Mouse (Mus musculus) heart, embryonic 15.5 days (tissue): Measurements from ENCODE around the gene Tas2r134. TPM values are rescaled to one million over a fixed set of nuclear protein-coding genes. Genes with fewer than 3 reads are reported as not detected.

Experiments
- ATAC-seq: fragments of 200-750 bp; cut with Nextera tagmentation; replicated peaks from 2 replicates; pipeline ENCODE4 v1.8.0; 2017; ENCODE audit warnings: low read depth, moderate TSS enrichment; ENCODE audit not compliant: insufficient number of reproducible peaks, insufficient read depth, low FRiP score
- H3K27ac ChIP-seq: fragments of 300-500 bp; sonication (generic); 2 replicates; pipeline ENCODE4 v1.5.1; 2015; ENCODE audit warnings: mild to moderate bottlenecking, inconsistent platforms
- H3K27me3 ChIP-seq: fragments of 300-500 bp; sonication (generic); 2 replicates; pipeline ENCODE4 v1.6.1; 2015; ENCODE audit warnings: inconsistent platforms
- H3K36me3 ChIP-seq: fragments of 300-500 bp; sonication (generic); 2 replicates; pipeline ENCODE4 v1.6.1; 2015; ENCODE audit warnings: mild to moderate bottlenecking, inconsistent platforms
- H3K4me1 ChIP-seq: fragments of 300-500 bp; sonication (generic); replicated peaks from 2 replicates; pipeline ENCODE4 v1.6.1; 2015; ENCODE audit warnings: inconsistent platforms
- H3K4me2 ChIP-seq: fragments of 300-500 bp; sonication (generic); 2 replicates; pipeline ENCODE4 v1.6.1; 2015; ENCODE audit warnings: inconsistent platforms, mild to moderate bottlenecking, moderate library complexity
- H3K4me3 ChIP-seq: fragments of 300-500 bp; sonication (generic); 2 replicates; pipeline ENCODE4 v1.5.1; 2015; ENCODE audit warnings: mild to moderate bottlenecking, inconsistent platforms
- H3K9ac ChIP-seq: fragments of 300-500 bp; sonication (generic); 2 replicates; pipeline ENCODE4 v1.6.1; 2015; ENCODE audit warnings: mild to moderate bottlenecking, inconsistent platforms
- H3K9me3 ChIP-seq: fragments of 300-500 bp; sonication (generic); replicated peaks from 2 replicates; pipeline ENCODE4 v1.6.1; 2016; ENCODE audit warnings: inconsistent platforms
- WGBS: fragments of 180-500 bp; shearing (Covaris S2); methylation state at CpG from one replicate; pipeline ENCODE4 v1.1.7; 2015; ENCODE audit warnings: mixed read lengths; 5-methylcytosine and 5-hydroxymethylcytosine counted together
- polyA plus RNA-seq: library from polyadenylated mRNA; unstranded; fragments of >200 nt; fragmentation: Nextera tagmentation; extraction: Ambion mirVana; gene quantifications from 2 replicates; pipeline ENCODE4 v1.2.1, GENCODE M21; 2015

The Tas2r134 gene
- polyA plus RNA-seq, 1 experiment from 2014 or later, result not detected

DNA sequence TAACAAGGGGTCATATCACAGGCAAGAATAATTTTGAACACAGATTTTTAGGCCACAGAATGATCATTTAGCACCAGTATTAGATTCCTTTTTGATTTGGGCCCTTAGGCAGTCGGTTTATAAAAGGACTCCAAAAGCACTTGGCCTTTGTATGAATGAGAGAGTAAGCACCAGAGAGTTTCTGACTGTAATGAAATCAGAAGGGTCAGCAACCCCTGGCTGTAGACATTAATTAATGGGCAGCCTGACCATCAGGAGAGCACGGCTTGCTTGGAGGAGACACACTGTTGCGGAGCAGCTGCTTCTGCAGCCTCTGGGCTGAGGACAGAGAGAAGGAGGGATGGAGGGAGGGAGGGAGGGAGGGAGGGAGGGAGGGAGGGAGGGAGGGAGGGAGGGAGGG is 30.4 kb downstream of the Tas2r134 start:
- Histone ChIP-seq H3K4me3 (no peak overlapping the region), H3K4me1 (no peaks in the 10 kb centered on the region), H3K36me3 (no peaks in the 10 kb centered on the region), H3K4me2 (no peak overlapping the region), H3K9ac (no peak overlapping the region), H3K27ac (no peak overlapping the region), H3K9me3 (no peaks in the 10 kb centered on the region), H3K27me3 (no peaks in the 10 kb centered on the region)
- WGBS, result 74% methylated on average over 3 of the region's 3 CpGs
- no peak for ATAC-seq

DNA sequence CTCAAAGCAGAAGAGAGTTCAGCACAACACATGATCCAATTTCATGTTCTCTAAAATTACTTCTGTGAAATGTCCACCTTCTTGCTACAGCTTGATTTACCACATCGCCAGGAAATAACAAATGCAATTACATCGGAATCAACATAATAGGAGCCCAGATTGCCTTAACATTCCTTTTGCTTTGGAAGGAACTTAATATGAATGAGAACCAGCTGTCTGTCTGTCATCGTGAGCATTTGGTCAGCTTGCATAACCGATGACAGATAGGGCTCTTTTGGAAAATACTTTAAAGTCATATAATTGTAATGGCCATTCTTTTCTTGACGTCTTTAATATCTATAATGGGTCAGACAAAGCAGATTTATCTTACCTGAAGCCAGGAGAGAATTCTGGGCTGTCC is 31.0 kb downstream of the Tas2r134 start:
- WGBS, result 56% methylated on average over 5 of the region's 5 CpGs
- no peak overlapping the region for H3K4me2 ChIP-seq
- H3K4me1 ChIP-seq, result no peaks in the 10 kb centered on the region
- ATAC-seq, result no peak
- no peak overlapping the region for H3K27ac ChIP-seq
- no peaks in the 10 kb centered on the region for H3K9me3 ChIP-seq
- no peak overlapping the region for H3K9ac ChIP-seq
- no peak overlapping the region for H3K4me3 ChIP-seq
- no peaks in the 10 kb centered on the region for H3K27me3 ChIP-seq
- no peaks in the 10 kb centered on the region for H3K36me3 ChIP-seq

DNA sequence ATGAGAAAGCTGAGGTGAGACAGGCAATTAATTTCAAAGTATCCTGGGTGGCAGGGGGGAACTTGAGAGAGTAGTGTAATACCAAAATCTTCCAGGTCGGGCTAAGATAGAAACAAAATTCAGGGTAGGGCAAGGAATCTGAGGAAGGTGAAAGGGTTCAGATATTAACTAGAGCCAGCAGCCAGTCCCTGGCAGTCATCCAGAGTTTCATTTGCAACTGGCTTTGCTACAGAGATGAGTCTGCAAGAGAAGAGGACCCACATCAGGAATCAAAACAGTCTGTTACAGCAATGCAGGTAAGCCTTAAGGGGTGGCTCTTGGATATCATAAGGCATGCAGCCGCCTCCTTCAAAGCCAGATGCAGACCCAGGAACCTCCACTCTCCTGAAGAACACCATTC is 47.0 kb downstream of the Tas2r134 start:
- no peaks in the 10 kb centered on the region for H3K9me3 ChIP-seq
- no peaks in the 10 kb centered on the region for H3K27me3 ChIP-seq
- WGBS, result 50% methylated on average over 2 of the region's 2 CpGs
- H3K4me3 ChIP-seq, result no peak overlapping the region
- no peaks in the 10 kb centered on the region for H3K36me3 ChIP-seq
- ATAC-seq, result no peak
- no peak overlapping the region for H3K27ac ChIP-seq
- peaks cover 6% of the 10 kb centered on the region for H3K4me1 ChIP-seq
- no peak overlapping the region for H3K9ac ChIP-seq
- H3K4me2 ChIP-seq, result no peak overlapping the region
